Mouse (Mus musculus) fibroblast of lung, adult 2 months (primary cell): ENCODE results near the gene Mpp3.
"Not testable (repeated sequence)": the region's sequence is repeated elsewhere in the genome, so short reads cannot be mapped to it uniquely, and the experiment has no call there.

Source experiments
- DNase-seq: peaks from one replicate; pipeline ENCODE4 v3.0.0-alpha.2; 2011; ENCODE audit warnings: low read depth

Gene Mpp3

GRCm38 (mm10) chr11:102010140-102010539, 18.1 kb downstream of the Mpp3 start:
- no peak for DNase-seq

GRCm38 (mm10) chr11:102008954-102009637, 19.2 kb downstream of the Mpp3 start:
- DNase-seq: no peak

GRCm38 (mm10) chr11:102008372-102008771, 19.9 kb downstream of the Mpp3 start:
- no peak for DNase-seq

GRCm38 (mm10) chr11:102006688-102007087, 21.6 kb downstream of the Mpp3 start:
- DNase-seq: no peak

GRCm38 (mm10) chr11:102006271-102006670, 22.0 kb downstream of the Mpp3 start:
- DNase-seq: no peak

GRCm38 (mm10) chr11:102004251-102004650, 24.0 kb downstream of the Mpp3 start:
- DNase-seq: no peak

- no peak for DNase-seq
Observed at GRCm38 (mm10) chr11:101999466-101999865, 28.8 kb downstream of the Mpp3 start.

- peak; percentile 3 for DNase-seq
Observed at GRCm38 (mm10) chr11:101998258-101998657, 30.0 kb downstream of the Mpp3 start.

- no peak for DNase-seq
Observed at GRCm38 (mm10) chr11:101995938-101996337, 32.3 kb downstream of the Mpp3 start.

- no peak for DNase-seq
Observed at GRCm38 (mm10) chr11:101994100-101994499, 34.2 kb downstream of the Mpp3 start.

- DNase-seq: no peak
Observed at GRCm38 (mm10) chr11:101992411-101992810, 35.9 kb downstream of the Mpp3 start.

GRCm38 (mm10) chr11:101991813-101992212, 36.4 kb downstream of the Mpp3 start:
- no peak for DNase-seq

GRCm38 (mm10) chr11:101990244-101990643, 38.0 kb downstream of the Mpp3 start:
- no peak for DNase-seq

GRCm38 (mm10) chr11:101986913-101987312, 41.3 kb downstream of the Mpp3 start, which contains the start of gene Dusp3:
Dusp3 (minus strand) TSS chr11:101987013.
- no peak for DNase-seq

GRCm38 (mm10) chr11:101985990-101986389, 42.3 kb downstream of the Mpp3 start:
- DNase-seq: peak; percentile 62

GRCm38 (mm10) chr11:101985450-101985849, 42.8 kb downstream of the Mpp3 start:
- DNase-seq: not testable (repeated sequence)

GRCm38 (mm10) chr11:101984054-101985025, 43.9 kb downstream of the Mpp3 start, which contains the start of gene Cfap97d1:
Cfap97d1 (plus strand) TSS chr11:101984279.
- DNase-seq: peak; percentile 86

GRCm38 (mm10) chr11:101983431-101983921, 44.8 kb downstream of the Mpp3 start:
- no peak for DNase-seq

- no peak for DNase-seq
Observed at GRCm38 (mm10) chr11:101982981-101983411, 45.3 kb downstream of the Mpp3 start.

- DNase-seq: no peak
Observed at GRCm38 (mm10) chr11:101981850-101982249, 46.4 kb downstream of the Mpp3 start.

GRCm38 (mm10) chr11:101980603-101981157, 47.6 kb downstream of the Mpp3 start:
- no peak for DNase-seq

- no peak for DNase-seq
Observed at GRCm38 (mm10) chr11:101979140-101979539, 49.1 kb downstream of the Mpp3 start.
